Mouse (Mus musculus) embryonic fibroblast, embryonic 13.5 days (primary cell): ENCODE measurements around the gene Vwa8.

Experiments
- CTCF ChIP-seq: IDR thresholded peaks from 2 replicates; pipeline ENCODE4 v1.5.1; 2011; ENCODE audit warnings: mild to moderate bottlenecking, control low read depth, low read length, moderate library complexity, borderline replicate concordance; ENCODE audit not compliant: insufficient read depth
- POLR2A ChIP-seq: IDR thresholded peaks from 2 replicates; pipeline ENCODE4 v1.6.1; 2011; ENCODE audit warnings: low read depth, mild to moderate bottlenecking, control low read depth, low read length, moderate library complexity

- TF ChIP-seq POLR2A (no peak), CTCF (no peak)
Measured at GRCm38 (mm10) chr14:79151711-79152110, 302.9 kb downstream of the Vwa8 start.
